Mouse (Mus musculus) myocyte (in vitro differentiated cells): Measurements from ENCODE around the gene Gas2l2.

ENCODE experiments used
- MAX ChIP-seq: IDR thresholded peaks from one replicate; pipeline ENCODE4 v1.6.1; 2011; ENCODE audit warnings: low read depth, mild to moderate bottlenecking, control low read depth
- MYOG ChIP-seq, 3 experiments: IDR thresholded peaks; one replicate each; pipeline ENCODE4 v1.6.1; 2011; ENCODE audit warnings: control low read depth in 2 of 3, low read depth in 2 of 3, mild to moderate bottlenecking in 2 of 3; ENCODE audit not compliant: insufficient read length in 2 of 3, control insufficient read depth in 1 of 3, insufficient read depth in 1 of 3
- POLR2A ChIP-seq: IDR thresholded peaks from one replicate; pipeline ENCODE4 v1.6.1; 2011; ENCODE audit warnings: low read depth, mild to moderate bottlenecking, control low read depth, moderate library complexity; ENCODE audit not compliant: insufficient read length
- POLR2AphosphoS2 ChIP-seq: IDR thresholded peaks from one replicate; pipeline ENCODE4 v1.6.1; 2011; ENCODE audit warnings: low read depth, control low read depth; ENCODE audit not compliant: insufficient read length
- SRF ChIP-seq: IDR thresholded peaks from one replicate; pipeline ENCODE4 v1.6.1; 2011; ENCODE audit warnings: low read depth; ENCODE audit not compliant: control insufficient read depth, insufficient read length
- USF1 ChIP-seq: IDR thresholded peaks from one replicate; pipeline ENCODE4 v1.6.1; 2011; ENCODE audit warnings: low read depth, mild to moderate bottlenecking, control low read depth, moderate library complexity

DNA sequence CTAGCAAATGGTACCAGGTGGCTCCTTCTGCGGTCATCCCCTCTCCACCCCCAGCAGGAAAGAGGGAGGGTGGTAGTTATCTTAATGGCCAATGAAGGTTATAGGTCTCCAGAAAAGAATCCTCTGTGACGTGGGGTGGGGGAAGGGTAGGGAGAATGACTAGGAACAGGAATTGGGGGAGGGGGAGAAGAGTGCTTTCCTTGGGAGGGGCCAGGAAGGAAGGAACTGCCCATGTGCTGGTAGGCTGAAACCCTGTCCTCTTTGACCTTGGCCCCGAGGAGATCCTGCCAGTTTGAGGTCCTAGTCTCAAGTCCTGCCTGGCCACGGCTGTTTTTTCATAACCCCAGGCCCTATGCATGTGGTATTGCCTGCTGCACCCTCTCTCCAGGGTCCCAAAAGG is 20.0 kb upstream of the Gas2l2 start:
- no peak for TF ChIP-seq POLR2A
- TF ChIP-seq USF1, result no peak
- TF ChIP-seq MAX, result no peak
- no peak for TF ChIP-seq SRF
- no peak for TF ChIP-seq MYOG (IDR thresholded peaks at IDR 0.05; ENCODE audit: control insufficient read depth in 1 of 3, insufficient read depth in 1 of 3, insufficient read length in 2 of 3, low read depth in 2 of 3)
- no peak for TF ChIP-seq POLR2AphosphoS2
